Mouse (Mus musculus) urinary bladder, postnatal 14 days (tissue): ENCODE measurements at regions not wholly inside any gene's neighbourhood (a gene's known extent, or its start where the extent isn't known, plus 50 kb on each side); places are given as distances from the start of the nearest gene placed in this dataset.
A peak's percentile ranks its signal among the peaks of the same experiment; 100 is the strongest.
"Not testable (repeated sequence)": the region's sequence is repeated elsewhere in the genome, so short reads cannot be mapped to it uniquely, and the experiment has no call there.

ENCODE experiments used
- DNase-seq: peaks from one replicate; pipeline ENCODE4 v3.0.0; 2021; ENCODE audit warnings: low spot score

GRCm38 (mm10) chr15:91916946-91917345, 78.9 kb downstream of the Smgc start:
- no peak for DNase-seq

DNA sequence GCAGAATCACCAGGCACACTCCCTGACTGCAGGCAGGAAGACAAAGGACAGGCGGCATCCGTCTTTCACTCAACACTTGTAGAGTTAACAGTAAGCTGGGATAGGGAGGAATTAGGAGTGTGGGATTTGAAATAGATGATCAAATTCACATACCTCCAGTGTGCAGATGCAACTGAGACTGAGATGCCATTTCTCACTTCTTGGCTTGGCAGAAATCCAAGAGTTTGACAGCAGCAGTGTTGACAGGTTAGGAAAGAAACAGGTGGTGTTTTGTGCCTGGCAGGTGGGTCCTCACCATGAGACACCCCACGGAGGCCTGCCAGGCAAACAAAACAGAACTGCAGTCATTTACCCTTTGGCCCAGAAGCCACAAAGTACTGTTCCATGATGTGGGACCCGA, 79.8 kb downstream of the Smgc start:
- no peak for DNase-seq

DNA sequence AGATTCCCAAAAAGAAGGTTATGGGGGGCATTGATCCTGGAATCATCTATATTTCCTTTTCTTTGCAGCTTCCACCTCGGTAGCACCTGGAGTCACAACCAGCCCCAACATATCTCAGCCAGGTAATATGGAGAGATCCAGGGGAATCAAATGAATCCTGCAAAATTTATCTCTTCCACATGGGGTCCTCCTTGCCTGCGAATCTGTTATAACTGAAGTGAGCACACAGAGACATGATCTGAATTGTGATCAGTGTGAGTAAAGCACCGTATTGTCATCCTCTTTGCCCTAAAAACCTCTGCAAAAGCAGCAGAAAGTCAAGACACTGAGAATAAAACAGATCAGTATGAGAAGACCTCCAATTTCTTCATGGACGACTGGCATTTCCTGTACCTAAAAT, 86.5 kb downstream of the Smgc start:
- DNase-seq: no peak

DNA sequence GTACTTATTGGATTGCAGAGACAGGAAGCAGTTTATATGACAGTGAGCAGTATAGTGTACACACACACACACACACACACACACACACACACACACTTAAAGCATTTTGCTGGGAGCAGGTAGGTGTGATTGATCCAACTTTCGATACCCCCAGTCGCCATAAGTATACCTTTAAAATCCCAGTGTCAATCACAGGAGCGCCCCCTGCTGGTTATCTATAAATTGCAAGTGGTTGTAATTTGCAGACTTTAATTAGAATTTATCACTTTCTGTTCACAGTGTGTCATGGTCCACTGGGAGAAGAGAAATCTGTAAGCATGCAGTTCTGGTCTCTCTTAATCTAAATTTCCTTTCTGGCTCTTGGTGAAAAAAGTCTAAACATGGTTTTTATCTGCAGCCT, 89.4 kb downstream of the Smgc start:
- DNase-seq: no peak

DNA sequence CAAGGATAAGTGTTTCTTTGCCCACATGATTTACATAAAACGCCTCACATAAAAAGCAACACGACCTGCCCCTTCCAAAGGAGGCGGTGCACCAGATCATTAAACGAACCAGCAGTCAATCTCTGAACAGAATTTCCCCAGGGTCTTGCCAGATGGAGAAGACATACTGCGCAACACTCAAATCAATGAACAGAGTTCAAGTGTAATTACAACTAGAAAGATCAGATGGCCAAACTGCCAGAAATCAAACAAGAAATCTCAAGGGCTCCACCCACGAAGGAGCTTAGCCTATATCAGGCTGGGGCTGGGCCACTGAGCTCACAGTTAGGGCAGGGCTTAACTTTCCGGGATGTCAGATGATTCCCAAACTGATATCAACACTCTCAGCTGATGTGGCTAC, 90.4 kb downstream of the Smgc start:
- no peak for DNase-seq

DNA sequence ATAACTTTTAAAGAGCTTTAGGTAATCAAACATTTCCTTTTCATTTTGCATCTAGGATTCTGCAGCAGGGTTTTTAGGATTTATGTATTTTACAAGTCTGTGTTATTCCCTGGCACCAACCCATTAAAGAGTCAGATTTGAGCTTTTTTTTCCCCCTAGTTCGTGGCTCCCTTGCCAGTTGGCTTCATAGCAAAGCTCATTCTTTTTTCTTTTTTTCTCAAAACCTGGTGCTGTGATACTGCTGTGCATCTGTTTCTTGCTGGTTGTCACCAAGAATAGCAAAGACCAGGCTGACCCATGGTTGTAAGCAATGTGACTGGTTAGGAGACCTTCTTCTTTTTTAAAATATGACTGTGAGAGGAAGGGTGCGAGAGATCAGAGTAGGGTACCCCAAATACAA, 93.7 kb upstream of the Cntn1 start:
- no peak for DNase-seq

- DNase-seq: no peak
Observed at GRCm38 (mm10) chr15:91965172-91965571, 85.8 kb upstream of the Cntn1 start.

- DNase-seq: peak; percentile 51
Observed at GRCm38 (mm10) chr15:91969378-91969777, 81.6 kb upstream of the Cntn1 start.

- no peak for DNase-seq
Observed at GRCm38 (mm10) chr15:91971411-91971810, 79.6 kb upstream of the Cntn1 start.

GRCm38 (mm10) chr15:91971846-91972245, 79.1 kb upstream of the Cntn1 start:
- no peak for DNase-seq

- no peak for DNase-seq
Observed at GRCm38 (mm10) chr15:91975606-91976005, 75.4 kb upstream of the Cntn1 start.

- not testable (repeated sequence) for DNase-seq
Observed at GRCm38 (mm10) chr15:91983186-91983585, 67.8 kb upstream of the Cntn1 start.

DNA sequence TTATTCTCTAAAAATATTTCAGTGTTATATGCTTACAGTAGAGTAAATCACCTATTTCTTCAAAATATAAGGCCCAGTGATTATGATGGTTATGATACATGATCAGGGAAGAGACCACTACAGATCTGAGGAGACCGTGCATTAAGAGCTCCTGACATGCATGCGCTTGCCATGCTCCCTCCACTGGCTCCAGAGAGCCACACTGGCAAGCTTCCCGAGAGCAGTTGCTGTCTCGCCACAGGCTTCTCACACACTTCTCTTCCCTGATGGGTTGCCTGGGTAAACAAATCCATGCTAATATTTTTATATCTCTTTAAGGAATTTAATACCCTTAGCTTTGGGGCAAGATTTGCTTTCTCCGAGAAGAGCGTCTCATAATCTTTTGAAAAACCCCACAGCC, 50.9 kb upstream of the Cntn1 start:
- no peak for DNase-seq
